Mouse (Mus musculus) spleen, adult 12 weeks (tissue): ENCODE data around the gene Capns1.

Experiments
- DNase-seq: peaks from one replicate; pipeline ENCODE4 v3.0.0; 2022; ENCODE audit warnings: low spot score

The Capns1 gene

GRCm38 (mm10) chr7:30170283-30170951 lies 28.2 kb downstream of the Capns1 start:
- DNase-seq: no peak

GRCm38 (mm10) chr7:30169583-30170282 lies 28.9 kb downstream of the Capns1 start, which contains the start of gene Zfp146:
Zfp146 (minus strand) TSS chr7:30169750.
- peak; percentile 89 for DNase-seq

- no peak for DNase-seq
These were observed 29.6 kb downstream of the Capns1 start for GRCm38 (mm10) chr7:30168914-30169582.

- DNase-seq: no peak
These were observed 33.9 kb downstream of the Capns1 start for GRCm38 (mm10) chr7:30164745-30165144.

GRCm38 (mm10) chr7:30163113-30163512 lies 35.5 kb downstream of the Capns1 start:
- no peak for DNase-seq

- DNase-seq: no peak
These were observed 43.1 kb downstream of the Capns1 start for GRCm38 (mm10) chr7:30155507-30155906.

- no peak for DNase-seq
These were observed 44.6 kb downstream of the Capns1 start for GRCm38 (mm10) chr7:30154040-30154439.

GRCm38 (mm10) chr7:30147011-30147410 lies 51.6 kb downstream of the Capns1 start:
- DNase-seq: no peak

GRCm38 (mm10) chr7:30143555-30144209 lies 54.9 kb downstream of the Capns1 start:
- DNase-seq: no peak

- DNase-seq: no peak
These were observed 55.4 kb downstream of the Capns1 start for GRCm38 (mm10) chr7:30143170-30143554.
